Mouse (Mus musculus): ENCODE results near the gene Trpm4.

GRCm38 (mm10) chr7:45263006-45263607 lies 70.5 kb downstream of the Trpm4 start:
- TF ChIP-seq CTCF (IDR thresholded peaks at IDR 0.05; ENCODE audit: insufficient read depth, low read depth, low read length) (no peak), POLR2A (IDR thresholded peaks at IDR 0.05; ENCODE audit: insufficient read depth, low read depth, low read length) (no peak)
